Comparison of ENCODE assay signal across 8 mouse cellular contexts in genomic region chr17:32113523-32114421, GRCm38 (mm10). TPM values are rescaled to one million over a fixed set of nuclear protein-coding genes. Genes with fewer than 3 reads are reported as not detected.
DNase-seq lines count a peak whose midpoint lies in the region; ATAC-seq lines count a peak whose summit lies in the region.

No protein-coding gene starts in this region.

- peak overlapping the region; percentile 99 for H3K4me2 ChIP-seq in midbrain, embryonic 15.5 days

- H3K36me3 ChIP-seq in erythroblast, embryonic 14.5 days (ENCODE audit: control insufficient read depth) = peaks cover 45% of the 10 kb centered on the region
- H3K36me3 ChIP-seq in midbrain, embryonic 15.5 days (replicated peaks) = no peaks in the 10 kb centered on the region

- H3K9ac ChIP-seq in midbrain, embryonic 15.5 days = peak overlapping the region; percentile 54

- peak overlapping the region; percentile 64 for H3K27ac ChIP-seq in midbrain, embryonic 15.5 days

- peaks cover 97% of the 10 kb centered on the region for H3K4me1 ChIP-seq in erythroblast, embryonic 14.5 days (ENCODE audit: control insufficient read depth)
- peaks cover 29% of the 10 kb centered on the region for H3K4me1 ChIP-seq in midbrain, embryonic 15.5 days

- under 1% methylated on average over 56 of the region's 56 CpGs for WGBS in midbrain, embryonic 15.5 days

- H3K27me3 ChIP-seq in erythroblast, embryonic 14.5 days (ENCODE audit: control insufficient read depth) = no peaks in the 10 kb centered on the region
- H3K27me3 ChIP-seq in midbrain, embryonic 15.5 days (replicated peaks) = no peaks in the 10 kb centered on the region

- no peaks in the 10 kb centered on the region for H3K9me3 ChIP-seq in erythroblast, embryonic 14.5 days (ENCODE audit: control insufficient read depth, low read length)
- H3K9me3 ChIP-seq in midbrain, embryonic 15.5 days = no peaks in the 10 kb centered on the region

- ATAC-seq in erythroblast, adult 5-6 weeks (replicated peaks; ENCODE audit: low FRiP score, poor library complexity, severe bottlenecking) = no peak
- ATAC-seq in midbrain, embryonic 15.5 days (replicated peaks) = peak; percentile 58

- peak overlapping the region; percentile 82 for H3K4me3 ChIP-seq in erythroblast, embryonic 14.5 days (replicated peaks)
- peak overlapping the region; percentile 56 for H3K4me3 ChIP-seq in midbrain, embryonic 15.5 days

- DNase-seq in cerebellum, postnatal 25 days = peak; percentile 66 to 73
- DNase-seq in gastrocnemius, postnatal 25 days = peak; percentile 74
- DNase-seq in induced T-regulatory cell, adult 2 months (ENCODE audit: low read depth) = peak; percentile 54
- DNase-seq in liver = peak; percentile 94
- DNase-seq in telencephalon, adult 2 months (ENCODE audit: low read depth, low spot score) = peak; percentile 31

RNA-seq across cellular contexts. Expression of gene Notch3, which starts 52.9 kb away (rescaled TPM):
- 0.01 TPM in 1 of 2 replicates, not detected in the other for polyA plus RNA-seq in erythroblast, embryonic 14.5 days (2012)
- total RNA-seq in erythroblast, adult 5-6 weeks (2015; ENCODE audit: low replicate concordance) = not detected in 2 replicates
- total RNA-seq in erythroblast, adult 5-6 weeks (2017; ENCODE audit: low replicate concordance) = 0.09 and 0.14 TPM in 2 replicates
- 10 to 100 TPM; 12.6 to 13.4 TPM for total RNA-seq in gastrocnemius, postnatal 25 days (2021)
- 7.9 and 8.9 TPM in 2 replicates for polyA plus RNA-seq in midbrain, embryonic 15.5 days (2015; fragmentation: Nextera tagmentation; extraction: Ambion mirVana)

Comparison
In these comparisons a context has a peak if more than half of its experiments do, and no peak if none do; other contexts are left out.
1. DNase-seq: peak in every context shown above with its lines; median percentile 94 in liver; 74 in gastrocnemius, postnatal 25 days; 70 in cerebellum, postnatal 25 days; 54 in induced T-regulatory cell, adult 2 months; 31 in telencephalon, adult 2 months.
2. RNA of gene Notch3, which starts 52.9 kb away (total RNA-seq): 12.6 to 13.4 TPM in gastrocnemius, postnatal 25 days; 0.09 to 0.14 TPM in erythroblast, adult 5-6 weeks; every median in the first group is over 10 times any median in the second.